Mouse (Mus musculus) granulocyte monocyte progenitor cell, adult 5-6 weeks (primary cell): ENCODE measurements around the gene Dhx32. TPM values are rescaled to one million over a fixed set of nuclear protein-coding genes. Genes with fewer than 3 reads are reported as not detected.

Experiments
- ATAC-seq: replicated peaks from 2 replicates; pipeline ENCODE4 v1.8.0; 2016; ENCODE audit warnings: mild to moderate bottlenecking, moderate TSS enrichment, inconsistent platforms; ENCODE audit not compliant: poor library complexity, severe bottlenecking
- total RNA-seq, 2 experiments: library from RNA; stranded (forward) in 1 of 2; stranded (reverse) in 1 of 2; fragments of 200-712, 200-1000 nt in 1 of 2; fragments of >200 nt in 1 of 2; fragmentation: Nextera tagmentation in 1 of 2; gene quantifications; 2 replicates each; pipeline ENCODE4 v1.2.3; 2014 to 2017

Dhx32 gene
- total RNA-seq, 2 experiments from 2014 or later = 7.3 to 21.3 TPM

DNA sequence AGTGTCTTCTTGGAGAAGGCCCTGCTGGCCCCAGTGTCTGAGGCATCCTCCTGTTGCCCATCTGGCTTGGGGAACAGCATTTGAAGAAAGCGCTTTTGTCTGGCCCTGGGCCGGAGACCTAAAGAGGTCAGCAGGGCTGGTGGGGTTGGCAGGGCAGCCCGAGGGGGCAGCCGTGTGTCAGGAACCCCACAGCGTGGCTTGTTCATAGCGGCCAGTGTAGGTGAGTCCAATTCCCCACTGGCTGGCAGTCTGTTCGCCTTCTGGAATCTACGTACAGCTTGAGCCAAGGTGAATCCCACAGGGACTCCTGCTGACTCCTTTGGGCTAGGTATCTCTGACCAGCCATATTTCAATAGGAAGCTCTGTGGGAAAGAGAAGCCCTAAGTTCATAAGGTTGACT, 103.8 kb downstream of the Dhx32 start:
- no peak for ATAC-seq

DNA sequence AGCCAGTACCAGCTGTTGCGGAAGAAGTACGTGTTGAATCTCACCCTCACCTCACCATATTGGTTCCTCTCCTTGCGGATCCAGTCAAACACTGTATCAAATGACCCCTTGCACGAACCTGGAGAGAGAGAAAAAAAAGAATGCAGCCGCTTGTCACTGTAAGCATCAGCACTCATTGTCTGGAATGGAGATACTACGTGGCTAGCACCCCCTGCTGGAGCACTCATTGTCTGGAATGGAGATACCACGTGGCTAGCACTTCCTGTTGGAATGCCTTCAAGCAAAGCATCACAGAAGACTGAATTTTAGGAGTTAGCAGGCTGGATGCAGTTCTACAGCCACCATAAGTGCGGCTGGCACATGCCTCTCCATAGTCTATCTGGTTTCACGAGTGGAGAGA, 106.5 kb downstream of the Dhx32 start:
- peak; percentile 53; the same call in 1 of the 2 replicates for ATAC-seq

Other genes starting within 250 kb of the Dhx32 start
- gene Tex36, start 180.6 kb downstream of the Dhx32 start, total RNA-seq (2014; fragmentation: Nextera tagmentation) = not detected in 2 replicates
- not detected in 2 replicates for gene Tex36, start 180.6 kb downstream of the Dhx32 start, total RNA-seq (2017)
- 25.7 and 31.9 TPM in 2 replicates for gene Edrf1, start 145.2 kb downstream of the Dhx32 start, total RNA-seq (2014; fragmentation: Nextera tagmentation)
- gene Edrf1, start 145.2 kb downstream of the Dhx32 start, total RNA-seq (2017) = 16.7 and 17.1 TPM in 2 replicates
- not detected in 2 replicates for gene Mmp21, start 102.7 kb downstream of the Dhx32 start, total RNA-seq (2014; fragmentation: Nextera tagmentation)
- gene Mmp21, start 102.7 kb downstream of the Dhx32 start, total RNA-seq (2017) = 0.52 TPM in 1 of 2 replicates, not detected in the other
- gene Bccip, start 73.4 kb downstream of the Dhx32 start, total RNA-seq (2014; fragmentation: Nextera tagmentation) = 77.6 and 89.6 TPM in 2 replicates
- 97.7 and 112 TPM in 2 replicates for gene Bccip, start 73.4 kb downstream of the Dhx32 start, total RNA-seq (2017)
- 16.1 and 17.3 TPM in 2 replicates for gene Uros, start 72.7 kb downstream of the Dhx32 start, total RNA-seq (2014; fragmentation: Nextera tagmentation)
- 11.9 and 15.1 TPM in 2 replicates for gene Uros, start 72.7 kb downstream of the Dhx32 start, total RNA-seq (2017)
- not detected in 2 replicates for gene Fank1, start 5.9 kb downstream of the Dhx32 start, total RNA-seq (2014; fragmentation: Nextera tagmentation)
- gene Fank1, start 5.9 kb downstream of the Dhx32 start, total RNA-seq (2017) = not detected in 2 replicates